Mouse (Mus musculus): ENCODE results near the gene Dio2. TPM values are rescaled to one million over a fixed set of nuclear protein-coding genes. Genes with fewer than 3 reads are reported as not detected.

The Dio2 gene
- not detected for total RNA-seq (2023)

DNA sequence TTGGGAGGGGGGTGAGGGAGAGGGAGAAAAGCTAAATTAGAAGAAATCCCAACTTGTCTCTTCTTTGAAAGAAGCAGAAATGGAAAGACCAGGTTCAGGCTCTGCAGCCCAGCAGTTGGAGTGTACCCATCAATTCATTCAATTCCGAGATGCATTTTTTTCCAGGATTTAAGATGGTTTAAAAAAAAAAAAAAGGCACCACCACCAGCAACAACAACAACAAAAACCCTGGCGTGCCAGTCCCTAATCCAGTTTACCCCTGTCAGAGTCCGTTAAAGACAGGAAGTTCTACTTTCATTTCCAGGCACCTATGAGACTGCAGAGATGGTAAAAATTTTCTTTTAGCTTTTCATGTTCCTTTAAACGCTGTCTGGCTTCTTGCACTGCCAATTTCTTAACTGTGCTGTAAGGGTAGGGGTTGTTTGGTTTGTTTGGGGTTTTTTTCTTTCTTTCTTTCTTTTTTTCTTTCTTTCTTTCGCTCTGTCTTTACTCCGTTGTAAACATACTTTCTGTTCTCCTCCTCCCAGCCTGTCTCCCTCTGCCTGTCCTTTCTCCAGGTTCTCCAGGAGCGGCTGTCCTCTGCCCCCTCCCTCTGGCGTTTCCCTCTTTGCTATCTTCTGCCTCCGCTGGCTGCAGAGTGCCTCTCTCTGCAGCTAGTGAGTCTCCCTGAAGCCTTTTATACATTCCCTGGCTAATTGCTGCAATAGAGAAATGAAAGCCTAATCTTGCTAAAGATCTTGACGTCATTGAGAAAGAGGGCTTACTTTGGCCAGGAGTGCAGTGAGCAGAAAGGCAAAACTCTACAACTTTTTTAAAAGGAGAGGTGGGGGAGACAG lies at the start of gene Dio2:
Gene Dio2, minus strand, starts transcription at position 51 of the 836 bp plus-strand sequence.

All from B cell, adult 67 days (primary cell).